In the genomic region with DNA sequence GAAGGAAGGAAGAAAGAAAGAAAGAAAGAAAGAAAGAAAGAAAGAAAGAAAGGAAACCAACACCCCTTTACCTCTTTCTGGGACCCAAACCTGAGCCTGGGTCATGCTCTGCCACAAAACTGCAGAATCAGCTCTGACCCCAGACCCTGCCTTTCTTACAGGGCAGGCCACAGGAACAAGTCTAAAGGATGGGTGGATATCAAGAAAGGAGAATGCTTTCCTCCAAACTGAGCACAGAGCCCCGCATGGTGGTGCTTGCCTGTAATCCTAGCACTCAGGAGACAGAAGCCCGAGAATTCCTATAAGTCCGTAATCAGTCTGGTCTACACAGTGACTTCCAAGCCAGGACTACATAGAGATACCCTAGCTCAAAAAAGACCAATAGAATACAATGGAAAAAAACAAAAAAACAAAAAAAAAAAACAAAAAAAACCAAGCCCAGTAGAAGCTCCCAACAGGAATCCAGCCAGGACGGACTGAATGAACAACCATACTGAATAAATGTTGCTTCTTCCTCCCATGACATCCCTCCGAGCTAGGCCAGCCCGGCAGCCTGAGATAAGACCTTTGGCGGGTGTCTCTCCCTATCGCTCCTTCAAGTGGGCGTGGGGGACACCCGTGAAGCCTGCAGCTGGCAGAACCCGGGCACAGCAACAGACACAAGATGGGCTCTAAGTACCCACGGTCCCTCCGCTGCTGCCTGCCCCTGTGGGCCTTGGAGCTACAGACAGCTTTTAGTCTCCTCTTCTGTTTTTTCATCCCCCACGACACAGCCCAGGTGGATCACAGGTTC, we compare ENCODE assay signal across 14 mouse cellular contexts. TPM values are rescaled to one million over a fixed set of nuclear protein-coding genes. Genes with fewer than 3 reads are reported as not detected.
DNase-seq lines count a peak whose midpoint lies in the region; ATAC-seq lines count a peak whose summit lies in the region.
"Had no signal": no experiment of that assay in that cellular context is flagged by ENCODE, and none has a peak within 500 bp of the region (broad histone marks: within the 10 kb centered on the region; RNA-seq: fewer than 3 reads in every experiment).

A gene (plus strand): TSS at position 600 of the 793 bp plus-strand sequence.

- H3K4me2 ChIP-seq in forebrain, embryonic 12.5 days: no peak within 1 kb of the TSS
- H3K4me2 ChIP-seq in forebrain, embryonic 16.5 days (ENCODE audit: low read length): no peak within 1 kb of the TSS
- H3K4me2 ChIP-seq in neural tube, embryonic 11.5 days (ENCODE audit: low read depth): no peak within 1 kb of the TSS
- H3K4me2 ChIP-seq: limb, embryonic 15.5 days had no signal

- no peak for ATAC-seq in forebrain, embryonic 12.5 days (ENCODE audit: low FRiP score)
- ATAC-seq in forebrain, embryonic 16.5 days: no peak
- no peak for ATAC-seq in neural tube, embryonic 11.5 days (ENCODE audit: insufficient read depth, low FRiP score, low TSS enrichment)
- ATAC-seq: forebrain, embryonic 14.5 days had no signal

- no peaks in the 10 kb centered on the region for H3K4me1 ChIP-seq in forebrain, embryonic 12.5 days
- no peaks in the 10 kb centered on the region for H3K4me1 ChIP-seq in forebrain, embryonic 16.5 days (replicated peaks; ENCODE audit: control insufficient read depth, insufficient read depth, low read length)
- H3K4me1 ChIP-seq in neural tube, embryonic 11.5 days (ENCODE audit: control insufficient read depth, insufficient read depth, low read length): no peaks in the 10 kb centered on the region

- no peak within 1 kb of the TSS for H3K27ac ChIP-seq in forebrain, embryonic 12.5 days
- no peak within 1 kb of the TSS for H3K27ac ChIP-seq in forebrain, embryonic 16.5 days (ENCODE audit: low read length)
- no peak within 1 kb of the TSS for H3K27ac ChIP-seq in neural tube, embryonic 11.5 days (ENCODE audit: low read depth, low read length)
- H3K27ac ChIP-seq: limb, embryonic 15.5 days had no signal

- H3K9me3 ChIP-seq in forebrain, embryonic 12.5 days: no peaks in the 10 kb centered on the region
- no peaks in the 10 kb centered on the region for H3K9me3 ChIP-seq in forebrain, embryonic 16.5 days (ENCODE audit: control insufficient read depth, low read length)
- no peaks in the 10 kb centered on the region for H3K9me3 ChIP-seq in neural tube, embryonic 11.5 days (ENCODE audit: control insufficient read depth, low read length)
- H3K9me3 ChIP-seq: limb, embryonic 15.5 days had no signal

- H3K36me3 ChIP-seq in forebrain, embryonic 12.5 days (replicated peaks): no peaks in the 10 kb centered on the region
- H3K36me3 ChIP-seq in forebrain, embryonic 16.5 days (ENCODE audit: control insufficient read depth, insufficient read depth): no peaks in the 10 kb centered on the region
- no peaks in the 10 kb centered on the region for H3K36me3 ChIP-seq in neural tube, embryonic 11.5 days (ENCODE audit: control insufficient read depth, insufficient read depth, low read length)
- H3K36me3 ChIP-seq: limb, embryonic 15.5 days had no signal

- WGBS in forebrain, embryonic 12.5 days: 73% methylated on average over 14 of the region's 14 CpGs
- WGBS in forebrain, embryonic 16.5 days: 83% methylated on average over 14 of the region's 14 CpGs
- 76% methylated on average over 14 of the region's 14 CpGs for WGBS in neural tube, embryonic 11.5 days

- H3K9ac ChIP-seq in forebrain, embryonic 12.5 days: no peak within 1 kb of the TSS
- H3K9ac ChIP-seq in forebrain, embryonic 16.5 days (replicated peaks; ENCODE audit: low read depth, low read length): no peak within 1 kb of the TSS
- H3K9ac ChIP-seq in neural tube, embryonic 11.5 days (ENCODE audit: low read length): no peak within 1 kb of the TSS
- H3K9ac ChIP-seq: limb, embryonic 15.5 days had no signal

- H3K27me3 ChIP-seq in forebrain, embryonic 12.5 days: peaks cover 16% of the 10 kb centered on the region
- H3K27me3 ChIP-seq in forebrain, embryonic 16.5 days (replicated peaks; ENCODE audit: control insufficient read depth, insufficient read depth, low read length): peaks cover 11% of the 10 kb centered on the region; the same call in 1 of the 2 replicates
- peaks cover 7% of the 10 kb centered on the region for H3K27me3 ChIP-seq in neural tube, embryonic 11.5 days (ENCODE audit: control insufficient read depth, insufficient read depth, low read length)

- H3K4me3 ChIP-seq in forebrain, embryonic 12.5 days (replicated peaks): peak within 1 kb of the TSS; percentile 8
- no peak within 1 kb of the TSS for H3K4me3 ChIP-seq in forebrain, embryonic 16.5 days (replicated peaks; ENCODE audit: low read length)
- no peak within 1 kb of the TSS; the same call in 1 of the 2 replicates for H3K4me3 ChIP-seq in neural tube, embryonic 11.5 days (ENCODE audit: low read depth, low read length)
- H3K4me3 ChIP-seq: limb, embryonic 15.5 days had no signal

- no peak for DNase-seq in neural tube, embryonic 11.5 days (ENCODE audit: low spot score)
- DNase-seq in neural tube, embryonic 10.5 days (ENCODE audit: extremely low spot score, low spot score): no peak
- DNase-seq in liver: peak; percentile 93
- peak; percentile 82 to 86 for DNase-seq in spleen, postnatal 4 days (ENCODE audit: low spot score in 2 of 2)
- DNase-seq in cerebellum, postnatal 36 days: no peak
- no peak for DNase-seq in right cerebral cortex, adult 18-20 months
- DNase-seq: cerebellum, postnatal 25 days; heart, adult 11 months; kidney, adult 11 months; midbrain, embryonic 14.5 days had no signal

RNA-seq across cellular contexts. Expression of the gene that starts here (rescaled TPM):
- polyA plus RNA-seq in forebrain, embryonic 12.5 days (2016; fragmentation: Nextera tagmentation; extraction: Ambion mirVana): 6.0 and 7.5 TPM in 2 replicates
- 0.47 and 1.0 TPM in 2 replicates for polyA plus RNA-seq in forebrain, embryonic 16.5 days (2015; fragmentation: Nextera tagmentation; extraction: Ambion mirVana)
- 13.8 and 15.7 TPM in 2 replicates for polyA plus RNA-seq in neural tube, embryonic 11.5 days (2014; fragmentation: Nextera tagmentation; extraction: Ambion mirVana)

Comparison
In these comparisons a context has a peak if more than half of its experiments do, and no peak if none do; other contexts are left out.
1. DNase-seq: peak in liver (single experiment) and spleen, postnatal 4 days (2 of 2); none in neural tube, embryonic 11.5 days (single experiment), neural tube, embryonic 10.5 days (single experiment), cerebellum, postnatal 36 days (0 of 2) and right cerebral cortex, adult 18-20 months (single experiment).